Mouse (Mus musculus) lung, adult 2 months (tissue): ENCODE data around the gene Gphn. TPM values are rescaled to one million over a fixed set of nuclear protein-coding genes. Genes with fewer than 3 reads are reported as not detected.

Experiments
- DNase-seq: peaks from one replicate; pipeline ENCODE4 v3.0.0; 2022
- H3K4me1 ChIP-seq: fragments of 200-500 bp; 2 replicates; pipeline ENCODE4 v1.6.1; 2011; ENCODE audit warnings: low read length; ENCODE audit not compliant: control insufficient read depth, insufficient read depth
- H3K4me3 ChIP-seq: fragments of 200-500 bp; replicated peaks from 2 replicates; pipeline ENCODE3; 2011; ENCODE audit warnings: low read depth, mild to moderate bottlenecking, control low read depth, low read length; ENCODE audit errors: extremely low read depth
- CTCF ChIP-seq: fragments of 200-500 bp; IDR thresholded peaks from 2 replicates; pipeline ENCODE4 v1.5.1; 2011; ENCODE audit warnings: mild to moderate bottlenecking, low read length, control low read depth; ENCODE audit not compliant: insufficient read depth
- POLR2A ChIP-seq: fragments of 200-500 bp; IDR thresholded peaks from 2 replicates; pipeline ENCODE4 v1.6.1; 2011; ENCODE audit warnings: low read depth, mild to moderate bottlenecking, control low read depth, low read length, borderline replicate concordance; ENCODE audit errors: extremely low read depth
- WGBS: fragments of 180-500 bp; shearing (Covaris S2); methylation state at CpG from one replicate; pipeline ENCODE4 v1.1.7; 2018; 5-methylcytosine and 5-hydroxymethylcytosine counted together
- polyA plus RNA-seq: library from polyadenylated mRNA; depleted of rRNA; stranded (reverse); fragments of >200 nt; gene quantifications from 2 replicates; pipeline ENCODE4 v1.2.3, GENCODE M21; 2012; rRNA removed

The Gphn gene
- polyA plus RNA-seq, result 9.8 and 12.7 TPM in 2 replicates

DNA sequence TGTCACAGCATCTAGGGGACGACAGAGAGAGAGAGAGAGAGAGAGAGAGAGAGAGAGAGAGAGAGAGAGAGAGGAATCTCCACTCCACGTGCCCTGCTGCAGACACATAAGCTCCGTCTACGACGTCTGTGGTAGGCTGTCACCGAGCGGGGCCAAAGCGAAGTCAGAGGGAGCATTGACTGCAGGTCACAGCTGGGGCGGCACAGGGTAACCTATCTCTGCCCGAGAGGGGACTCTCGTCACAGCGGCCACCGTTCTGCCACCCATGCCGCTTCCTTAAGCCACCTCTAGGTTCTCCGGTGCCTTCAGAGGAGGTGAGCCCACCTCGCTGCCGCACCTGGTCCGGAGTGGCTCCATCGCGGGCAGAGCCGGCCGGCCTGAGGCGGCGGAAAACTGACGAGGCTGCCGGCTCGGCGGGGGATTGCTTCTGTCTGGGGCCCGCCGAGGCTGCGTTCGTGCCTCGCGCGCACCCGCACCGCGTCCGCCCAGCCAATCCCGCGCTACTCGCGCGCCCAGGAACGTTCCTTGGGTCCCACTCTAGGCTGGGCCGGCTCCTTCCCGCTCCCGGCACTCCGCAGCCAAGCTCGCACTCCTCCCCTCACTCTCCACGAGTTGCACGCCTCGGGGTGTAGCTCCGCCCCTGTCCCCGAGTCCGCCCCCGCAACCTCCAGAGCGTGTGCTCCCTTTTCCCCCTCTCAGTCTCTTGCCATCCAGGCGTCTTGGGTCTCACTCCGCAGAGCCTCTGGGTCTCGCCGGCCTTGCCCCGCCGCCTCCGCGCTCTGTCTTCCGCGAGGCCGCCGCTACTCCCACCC is at the start of gene Gphn:
Gene Gphn, plus strand, starts transcription at position 673 of the 812 bp plus-strand sequence.
- WGBS, result under 1% methylated on average over 70 of the region's 70 CpGs
- Histone ChIP-seq H3K4me3 (peak within 1 kb of the TSS; percentile 75), H3K4me1 (no peaks in the 10 kb centered on the region; the same call in 1 of the 2 replicates)
- peak; percentile 89 for DNase-seq
- TF ChIP-seq CTCF, result no peak
- TF ChIP-seq POLR2A, result peak; percentile 57; the same call in 1 of the 2 replicates

DNA sequence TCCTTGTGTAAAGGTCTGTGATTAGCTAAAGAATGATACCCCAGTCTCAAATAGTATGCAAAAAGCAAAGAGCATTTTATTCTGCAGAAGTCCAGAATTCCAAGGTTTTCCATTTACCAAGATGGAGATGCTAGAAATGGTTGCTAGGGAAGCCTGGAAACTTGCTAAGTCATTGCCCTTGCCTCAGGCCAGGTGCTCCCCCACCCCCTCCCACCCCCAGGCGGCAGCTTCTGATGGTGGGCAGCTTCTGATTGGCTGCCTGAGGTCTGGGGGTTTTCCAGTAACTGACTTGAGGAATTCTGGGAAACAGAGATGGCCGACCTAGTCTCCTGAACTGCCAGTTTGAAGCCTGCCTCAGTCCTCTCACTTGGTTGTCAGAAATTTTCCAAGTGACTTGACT is 44.7 kb upstream of the Gphn start:
- DNase-seq, result no peak
- 58% methylated on average over 2 of the region's 2 CpGs for WGBS
- no peak for TF ChIP-seq POLR2A
- no peak for TF ChIP-seq CTCF

DNA sequence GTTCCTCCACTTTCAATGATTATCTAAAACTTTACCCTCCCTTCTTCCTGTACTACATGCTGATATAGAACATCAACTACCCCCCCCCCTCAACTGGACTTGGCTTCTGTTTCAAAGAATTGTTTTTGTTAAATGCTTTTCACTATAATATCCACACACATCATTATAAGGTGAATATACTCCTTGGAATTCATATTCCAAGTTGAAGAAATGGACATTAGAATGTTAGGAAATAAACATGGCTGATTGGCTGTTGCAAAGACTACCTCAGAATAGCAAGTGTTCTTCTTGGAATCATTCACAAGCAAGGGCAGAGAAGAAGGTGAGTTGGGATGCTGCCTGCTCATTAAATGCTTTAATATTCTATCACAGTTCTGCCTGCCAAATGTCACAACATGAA is 32.2 kb upstream of the Gphn start, which contains the start of gene Gm6657:
Gene Gm6657, plus strand, starts transcription at position 301 of the 400 bp plus-strand sequence.
- no peak within 1 kb of the TSS for H3K4me3 ChIP-seq
- no peak for DNase-seq
- TF ChIP-seq CTCF, result no peak
- TF ChIP-seq POLR2A, result no peak
- no peaks in the 10 kb centered on the region for H3K4me1 ChIP-seq

More for the DNA sequence above, 44.7 kb upstream of the Gphn start:
- no peak overlapping the region for H3K4me3 ChIP-seq
- no peaks in the 10 kb centered on the region for H3K4me1 ChIP-seq

DNA sequence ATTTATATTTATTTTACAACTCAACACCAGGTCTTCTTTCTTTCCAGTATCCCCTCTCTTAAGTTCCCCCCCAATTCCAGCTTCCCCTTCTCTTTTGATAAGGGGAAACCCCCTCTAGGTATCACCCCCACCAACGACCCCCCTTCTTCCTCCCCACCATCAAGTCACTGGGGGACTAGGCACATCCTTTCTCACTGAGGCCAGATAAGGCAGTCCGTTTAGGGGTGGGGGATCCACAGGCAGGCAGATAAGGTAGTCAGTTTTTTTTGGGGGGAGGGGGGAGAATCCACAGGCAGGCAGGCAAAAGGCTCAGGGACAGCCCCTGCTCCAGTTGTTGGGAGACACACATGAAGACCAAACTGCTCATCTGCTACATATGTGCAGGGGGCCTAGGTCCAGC is 30.8 kb upstream of the Gphn start:
- TF ChIP-seq POLR2A (no peak), CTCF (no peak)
- DNase-seq, result no peak
- no peak overlapping the region for H3K4me3 ChIP-seq
- WGBS, result 57% methylated on average over 2 of the region's 2 CpGs
- no peaks in the 10 kb centered on the region for H3K4me1 ChIP-seq

DNA sequence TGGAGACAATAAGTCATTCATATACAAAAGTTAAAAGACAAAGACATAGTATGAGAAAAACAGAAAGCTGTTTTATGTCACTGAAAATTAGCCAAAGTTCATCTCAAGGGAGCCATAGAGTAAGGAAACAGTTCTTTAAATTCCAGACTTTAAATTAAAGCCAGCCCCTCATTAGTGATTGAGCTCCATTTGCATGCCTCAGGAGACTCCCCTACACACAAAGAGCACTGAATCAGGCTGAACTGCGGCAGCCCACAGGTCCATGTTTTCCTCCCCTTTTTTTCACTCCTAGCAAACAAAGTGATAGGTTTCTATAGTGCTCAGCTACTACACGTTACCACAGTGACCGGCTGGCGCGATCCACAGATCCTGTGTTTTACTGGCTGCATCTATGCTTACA is 22.5 kb upstream of the Gphn start:
- H3K4me3 ChIP-seq, result no peak overlapping the region
- TF ChIP-seq POLR2A (no peak), CTCF (no peak)
- no peak for DNase-seq
- peaks cover 6% of the 10 kb centered on the region for H3K4me1 ChIP-seq
- 64% methylated on average over 5 of the region's 5 CpGs for WGBS

DNA sequence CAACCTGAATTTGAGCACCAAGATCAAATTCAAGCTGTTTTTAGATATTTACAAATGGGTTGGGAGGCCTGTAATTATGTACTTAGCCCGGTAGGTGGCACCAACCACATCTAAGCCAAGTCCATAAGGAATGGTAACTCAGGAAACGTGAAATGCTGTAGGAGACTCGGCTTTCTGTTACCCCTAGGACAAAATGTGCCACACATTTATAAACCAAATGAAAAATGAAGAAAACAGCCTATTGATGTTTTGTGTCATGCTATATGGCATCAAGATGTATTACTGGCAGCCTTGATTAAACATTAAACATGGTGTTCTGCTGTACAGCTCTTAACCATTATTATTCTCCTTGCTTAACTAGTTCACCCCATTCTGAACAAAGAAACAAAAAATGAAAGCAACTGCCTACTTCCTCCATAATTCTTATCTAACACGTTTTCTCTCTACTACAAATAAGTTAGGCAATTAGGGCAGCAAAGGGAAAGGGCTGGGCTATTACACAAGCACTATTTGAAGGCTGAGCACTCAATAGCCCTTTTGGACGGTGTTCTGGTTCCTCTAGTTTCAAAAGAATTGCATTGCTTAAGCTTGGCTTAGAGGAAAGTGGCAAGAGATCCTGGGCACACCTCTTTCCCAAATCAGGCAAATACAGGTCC is 20.1 kb upstream of the Gphn start:
- peak overlapping the region; percentile 45 for H3K4me3 ChIP-seq
- DNase-seq, result peak; percentile 27
- 3% methylated on average over 5 of the region's 5 CpGs for WGBS
- H3K4me1 ChIP-seq, result peaks cover 6% of the 10 kb centered on the region
- TF ChIP-seq CTCF (0 out of 2 replicates have a peak, but pooled peaks have one; percentile 4), POLR2A (no peak)

DNA sequence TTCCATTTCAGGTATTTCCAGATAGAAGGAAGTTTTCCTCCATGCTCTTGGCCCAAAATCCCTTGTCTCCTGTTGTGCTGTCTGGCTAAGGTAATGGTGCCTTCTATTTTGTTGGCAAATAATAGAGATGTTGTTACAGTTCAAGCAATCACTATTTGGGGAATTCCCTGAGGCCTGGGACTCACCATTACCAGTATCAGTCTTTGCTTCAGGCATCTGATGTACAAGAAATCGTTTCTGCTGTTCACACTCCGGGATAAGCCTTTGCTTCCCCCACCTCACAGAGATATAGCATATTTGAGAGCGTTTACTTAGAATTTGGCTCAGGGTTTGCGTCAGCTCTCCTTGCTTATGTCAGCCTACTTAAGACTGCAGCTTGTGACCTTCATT is 19.6 kb upstream of the Gphn start:
- TF ChIP-seq POLR2A (no peak), CTCF (no peak)
- DNase-seq, result peak; percentile 13
- peak overlapping the region; percentile 13 for H3K4me3 ChIP-seq
- 56% methylated on average over 4 of the region's 4 CpGs for WGBS
- peaks cover 6% of the 10 kb centered on the region for H3K4me1 ChIP-seq

DNA sequence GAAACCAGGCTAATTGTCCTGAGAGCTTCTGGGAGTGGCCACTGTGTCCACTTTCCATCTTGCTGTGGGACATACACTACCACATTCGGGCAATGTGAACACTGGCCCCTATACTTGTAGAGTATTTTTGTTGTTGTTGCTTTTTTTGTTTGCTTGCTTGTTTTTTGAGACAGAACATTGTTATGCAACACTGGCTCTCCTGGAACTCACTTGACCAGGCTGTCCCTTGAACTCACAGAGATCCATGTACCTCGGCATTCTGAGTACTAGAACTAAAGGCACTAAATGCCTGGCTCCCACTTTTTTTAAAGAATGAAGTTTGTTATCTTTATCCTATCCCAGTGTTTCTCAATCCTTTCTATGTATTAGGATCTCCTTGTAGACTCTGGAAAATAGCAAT is 16.3 kb upstream of the Gphn start:
- 84% methylated on average over 2 of the region's 2 CpGs for whole genome bisulfite sequencing
- TF ChIP-seq CTCF (no peak), POLR2A (no peak)

DNA sequence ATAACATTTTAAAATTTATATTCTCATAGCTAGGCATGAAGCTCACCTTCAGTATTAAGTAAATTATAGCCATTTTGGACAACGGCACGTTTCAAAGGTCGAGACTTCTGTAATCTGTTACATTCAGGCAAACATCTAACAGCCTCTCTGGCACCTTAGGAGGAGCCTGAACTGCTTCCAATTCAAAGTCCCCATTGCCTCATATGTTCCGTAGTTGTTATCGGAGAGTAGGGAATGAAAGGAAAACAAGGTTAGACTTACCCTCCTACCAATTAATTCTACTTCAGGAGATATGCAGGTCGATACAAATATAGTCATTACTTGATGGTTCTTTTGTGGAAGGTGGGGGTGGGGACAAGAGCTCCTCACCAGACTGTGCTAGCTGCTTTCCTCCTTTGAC is 10.7 kb upstream of the Gphn start:
- no peak for DNase-seq
- Histone ChIP-seq H3K4me1 (peaks cover 4% of the 10 kb centered on the region), H3K4me3 (no peak overlapping the region)
- TF ChIP-seq POLR2A (no peak), CTCF (no peak)
- 60% methylated on average over 6 of the region's 6 CpGs for WGBS

More for the DNA sequence above, 16.3 kb upstream of the Gphn start:
- DNase-seq, result no peak
- Histone ChIP-seq H3K4me3 (no peak overlapping the region), H3K4me1 (peaks cover 6% of the 10 kb centered on the region)

DNA sequence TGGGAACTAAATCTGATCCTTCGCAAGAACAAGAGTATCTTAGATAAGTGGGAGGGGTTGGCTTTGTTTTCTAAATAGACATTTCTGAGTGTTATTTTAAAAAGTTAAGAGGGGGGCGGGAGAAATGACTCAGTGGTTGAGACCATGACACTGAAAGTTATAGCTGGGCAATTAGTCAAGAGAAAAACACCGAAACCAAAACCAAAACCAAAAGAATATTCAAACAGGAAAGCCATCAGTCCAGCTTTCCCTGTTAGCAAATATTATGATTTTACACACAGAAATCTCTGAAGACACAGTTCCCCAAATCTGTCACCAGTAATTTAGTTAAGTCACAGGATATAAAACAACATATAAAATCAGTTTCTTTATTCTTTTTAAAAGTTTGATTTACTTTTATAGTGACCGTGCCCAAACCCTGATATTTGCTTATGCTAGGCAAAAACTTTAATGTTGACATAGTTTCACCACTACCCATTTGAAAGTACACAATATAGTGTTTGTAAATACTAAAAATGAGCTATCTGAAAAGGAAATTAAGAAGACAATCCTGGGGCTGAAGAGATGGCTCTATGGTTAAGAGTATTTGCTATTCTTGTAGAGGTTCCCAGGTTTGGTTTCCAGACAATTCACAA is 6.9 kb upstream of the Gphn start:
- TF ChIP-seq POLR2A (no peak), CTCF (no peak)
- Histone ChIP-seq H3K4me1 (peaks cover 4% of the 10 kb centered on the region), H3K4me3 (peak overlapping the region; percentile 54)
- DNase-seq, result no peak
- WGBS, result 15% methylated on average over 4 of the region's 4 CpGs

DNA sequence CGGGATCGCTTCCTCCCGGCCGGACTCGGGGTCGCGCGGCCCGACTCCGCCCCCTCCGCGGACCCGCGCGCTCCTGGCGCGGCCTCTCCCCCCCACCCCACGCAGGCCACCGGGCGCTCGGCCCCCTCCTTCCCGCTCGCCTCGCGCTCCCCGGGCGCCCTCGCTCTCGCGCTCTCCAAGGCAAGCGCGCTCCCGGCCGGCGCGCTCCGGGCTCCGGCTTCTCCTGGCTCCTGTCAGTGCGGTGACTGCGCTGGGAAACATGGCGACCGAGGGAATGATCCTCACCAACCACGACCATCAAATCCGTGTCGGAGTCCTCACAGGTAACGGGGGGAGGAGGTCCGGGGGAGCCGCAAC is 318 bp downstream of the Gphn start:
- Histone ChIP-seq H3K4me3 (peak overlapping the region; percentile 75), H3K4me1 (no peaks in the 10 kb centered on the region; the same call in 1 of the 2 replicates)
- TF ChIP-seq POLR2A (peak; percentile 24; the same call in 1 of the 2 replicates), CTCF (no peak)
- DNase-seq, result no peak
- under 1% methylated on average over 48 of the region's 48 CpGs for WGBS
